17 mouse cellular contexts compared by ENCODE assay signal in the genomic region with DNA sequence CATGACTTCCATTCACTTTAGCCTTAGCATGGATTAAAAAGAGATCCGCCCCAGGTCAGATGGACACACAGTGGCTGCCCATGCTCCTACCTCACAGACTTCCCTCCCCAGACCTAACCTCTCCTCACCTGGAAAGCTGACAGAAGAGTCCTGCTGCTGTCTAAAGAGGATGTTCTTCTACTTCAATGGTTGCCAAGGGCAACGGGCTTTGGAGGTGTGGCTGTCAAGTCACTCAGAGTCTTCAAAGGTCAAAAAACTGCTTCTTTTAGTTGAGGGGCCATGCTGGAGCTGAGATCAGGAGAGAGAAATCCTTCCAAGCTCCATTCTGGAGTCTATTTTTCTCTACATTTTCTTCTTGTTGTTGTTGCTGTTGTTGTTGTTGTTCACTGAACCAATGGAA.
"Had no signal": no experiment of that assay in that cellular context is flagged by ENCODE, and none has a peak within 500 bp of the region (broad histone marks: within the 10 kb centered on the region; RNA-seq: fewer than 3 reads in every experiment).

No protein-coding gene starts in this region.

- H3K9me3 ChIP-seq: midbrain, embryonic 12.5 days; neural tube, embryonic 13.5 days; neural tube, embryonic 15.5 days; stomach, embryonic 15.5 days had no signal

- DNase-seq: lung, adult 18-20 months; lung, embryonic 14.5 days; lung, postnatal 10 days; lung, postnatal 4 days; midbrain, embryonic 14.5 days; right cerebral cortex, postnatal 14 days; thymus, adult 2 months; thymus, postnatal 25 days; thymus, postnatal 4 days had no signal

- H3K9ac ChIP-seq: lung, embryonic 14.5 days; midbrain, embryonic 12.5 days; neural tube, embryonic 13.5 days; neural tube, embryonic 15.5 days; stomach, embryonic 15.5 days had no signal

- H3K27me3 ChIP-seq: midbrain, embryonic 12.5 days; neural tube, embryonic 13.5 days; neural tube, embryonic 15.5 days; stomach, embryonic 15.5 days had no signal

- H3K4me1 ChIP-seq: midbrain, embryonic 12.5 days; neural tube, embryonic 13.5 days; neural tube, embryonic 15.5 days; stomach, embryonic 15.5 days had no signal

- H3K4me3 ChIP-seq: midbrain, embryonic 10.5 days; midbrain, embryonic 12.5 days; myocyte; neural tube, embryonic 13.5 days; neural tube, embryonic 15.5 days; stomach, embryonic 15.5 days had no signal

- H3K36me3 ChIP-seq: midbrain, embryonic 10.5 days; midbrain, embryonic 12.5 days; neural tube, embryonic 13.5 days; neural tube, embryonic 15.5 days; stomach, embryonic 15.5 days had no signal

- H3K4me2 ChIP-seq: lung, embryonic 14.5 days; midbrain, embryonic 12.5 days; neural tube, embryonic 13.5 days; neural tube, embryonic 15.5 days; stomach, embryonic 15.5 days had no signal

- H3K27ac ChIP-seq: midbrain, embryonic 10.5 days; midbrain, embryonic 12.5 days; neural tube, embryonic 13.5 days; neural tube, embryonic 15.5 days; stomach, embryonic 15.5 days; stomach, postnatal 0 days had no signal

- ATAC-seq: midbrain, embryonic 16.5 days had no signal
